Comparison of ENCODE assay signal across 16 mouse cellular contexts in the genomic region with DNA sequence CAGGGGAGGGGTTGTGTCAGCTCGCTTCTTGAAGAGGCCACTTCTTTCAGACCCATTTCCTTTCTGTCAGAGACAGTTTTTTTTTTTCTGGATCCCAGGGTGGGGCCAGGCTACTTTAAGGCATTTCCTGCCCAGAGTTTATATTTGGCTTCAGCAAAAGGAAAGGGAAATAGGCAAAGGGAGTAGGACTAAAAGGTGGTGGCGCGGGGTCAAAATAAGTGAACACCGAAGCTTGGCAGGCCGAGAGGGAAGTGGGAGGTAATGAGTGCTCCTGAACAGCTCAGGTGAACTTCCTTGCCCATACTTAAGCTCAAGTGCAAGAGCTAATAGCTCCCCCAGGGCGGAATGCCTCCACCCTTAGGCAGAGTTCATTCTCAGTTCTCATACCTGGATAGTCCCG. TPM values are rescaled to one million over a fixed set of nuclear protein-coding genes. Genes with fewer than 3 reads are reported as not detected.
DNase-seq lines count a peak whose midpoint lies in the region; ATAC-seq and TF ChIP-seq lines count a peak whose summit lies in the region.
"Had no signal": no experiment of that assay in that cellular context is flagged by ENCODE, and none has a peak within 500 bp of the region (broad histone marks: within the 10 kb centered on the region; RNA-seq: fewer than 3 reads in every experiment).

No protein-coding gene starts in this region.

- H3K9me3 ChIP-seq in heart, embryonic 14.5 days (ENCODE audit: control insufficient read depth, low read length): no peaks in the 10 kb centered on the region
- no peaks in the 10 kb centered on the region for H3K9me3 ChIP-seq in kidney, postnatal 0 days (replicated peaks; ENCODE audit: low read length)
- H3K9me3 ChIP-seq: embryonic facial prominence, embryonic 12.5 days; forebrain, embryonic 10.5 days; hindbrain, embryonic 10.5 days; limb, embryonic 15.5 days had no signal

- H3K4me2 ChIP-seq in heart, embryonic 14.5 days (ENCODE audit: low read length): no peak overlapping the region
- no peak overlapping the region for H3K4me2 ChIP-seq in kidney, postnatal 0 days (ENCODE audit: low read length)
- H3K4me2 ChIP-seq: embryonic facial prominence, embryonic 12.5 days; limb, embryonic 15.5 days had no signal

- no peak for ATAC-seq in heart, embryonic 14.5 days (ENCODE audit: insufficient number of reproducible peaks, insufficient read depth, low FRiP score, low read depth)
- ATAC-seq in kidney, postnatal 0 days (replicated peaks; ENCODE audit: low FRiP score, low read depth): no peak
- no peak for ATAC-seq in frontal cortex, adult (ENCODE audit: low TSS enrichment)
- ATAC-seq: CD4-positive, CD25-positive, alpha-beta regulatory T cell, adult 4 months; intestine, embryonic 16.5 days had no signal

- no peak overlapping the region for H3K9ac ChIP-seq in heart, embryonic 14.5 days (ENCODE audit: low read length)
- no peak overlapping the region for H3K9ac ChIP-seq in kidney, postnatal 0 days (ENCODE audit: low read depth, low read length)
- H3K9ac ChIP-seq: embryonic facial prominence, embryonic 12.5 days; limb, embryonic 15.5 days had no signal

- H3K36me3 ChIP-seq in heart, embryonic 14.5 days (ENCODE audit: control insufficient read depth, insufficient read depth, low read length): no peaks in the 10 kb centered on the region
- H3K36me3 ChIP-seq in kidney, postnatal 0 days (ENCODE audit: insufficient read depth, low read length): no peaks in the 10 kb centered on the region
- H3K36me3 ChIP-seq: embryonic facial prominence, embryonic 12.5 days; forebrain, embryonic 10.5 days; hindbrain, embryonic 10.5 days; limb, embryonic 15.5 days; midbrain, embryonic 10.5 days had no signal

- peaks cover 31 to 46% of the 10 kb centered on the region in 2 experiments for H3K4me1 ChIP-seq in heart, embryonic 14.5 days (ENCODE audit: control insufficient read depth in 2 of 2, insufficient read depth in 2 of 2, low read length in 2 of 2)
- H3K4me1 ChIP-seq in kidney, postnatal 0 days (replicated peaks; ENCODE audit: insufficient read depth, low read length): no peaks in the 10 kb centered on the region
- H3K4me1 ChIP-seq: embryonic facial prominence, embryonic 12.5 days; forebrain, embryonic 10.5 days; hindbrain, embryonic 10.5 days; limb, embryonic 15.5 days; midbrain, embryonic 10.5 days had no signal

- 62% methylated on average over 7 of the region's 7 CpGs for WGBS in heart, embryonic 14.5 days
- 78% methylated on average over 7 of the region's 7 CpGs for WGBS in kidney, postnatal 0 days

- no peaks in the 10 kb centered on the region for H3K27me3 ChIP-seq in heart, embryonic 14.5 days (ENCODE audit: control insufficient read depth, insufficient read depth, low read length)
- no peaks in the 10 kb centered on the region for H3K27me3 ChIP-seq in kidney, postnatal 0 days (ENCODE audit: insufficient read depth, low read length)
- H3K27me3 ChIP-seq: embryonic facial prominence, embryonic 12.5 days had no signal

- H3K4me3 ChIP-seq in heart, embryonic 14.5 days (ENCODE audit: control insufficient read depth in 1 of 2, insufficient read depth in 1 of 2, low read depth in 1 of 2, low read length in 2 of 2): no peak overlapping the region
- H3K4me3 ChIP-seq in kidney, postnatal 0 days (replicated peaks; ENCODE audit: low read depth, low read length): no peak overlapping the region
- H3K4me3 ChIP-seq: embryonic facial prominence, embryonic 12.5 days; forebrain, embryonic 10.5 days; hindbrain, embryonic 10.5 days; limb, embryonic 15.5 days; midbrain, embryonic 10.5 days had no signal

- H3K27ac ChIP-seq in heart, embryonic 14.5 days (replicated peaks in 1 of 2; ENCODE audit: control insufficient read depth in 1 of 2, insufficient read depth in 1 of 2, low read depth in 2 of 2, low read length in 2 of 2): 0 out of 4 replicates have a peak overlapping the region, but pooled peaks have one; percentile 3 to 14
- H3K27ac ChIP-seq in kidney, postnatal 0 days: no peak overlapping the region
- H3K27ac ChIP-seq: embryonic facial prominence, embryonic 12.5 days; forebrain, embryonic 10.5 days; hindbrain, embryonic 10.5 days; limb, embryonic 15.5 days; midbrain, embryonic 10.5 days had no signal

- DNase-seq in kidney, adult 18-20 months: peak; percentile 51
- DNase-seq in kidney, postnatal 4 days: no peak
- DNase-seq in kidney, postnatal 0 days (ENCODE audit: low spot score): peak; percentile 28
- peak; percentile 68 for DNase-seq in lung, postnatal 10 days
- no peak for DNase-seq in spleen, postnatal 10 days (ENCODE audit: low spot score in 2 of 2)
- no peak for DNase-seq in right cerebral cortex, postnatal 36 days (ENCODE audit: low spot score in 2 of 2)
- DNase-seq: cerebellum, adult 9-10 months had no signal

- no peak for TF ChIP-seq CTCF in kidney, postnatal 0 days (IDR thresholded peaks at IDR 0.05; ENCODE audit: low read depth)

RNA-seq across cellular contexts. Expression of gene Stard8, which starts 49.2 kb away (rescaled TPM):
- polyA plus RNA-seq in heart, embryonic 14.5 days (2014; fragmentation: Nextera tagmentation; extraction: Ambion mirVana): 11.3 and 12.0 TPM in 2 replicates
- 18.5 and 20.4 TPM in 2 replicates for polyA plus RNA-seq in kidney, postnatal 0 days (2015; fragmentation: Nextera tagmentation; extraction: Ambion mirVana)

Comparison
In these comparisons a context has a peak if more than half of its experiments do, and no peak if none do; other contexts are left out.
1. DNase-seq: peak in kidney, adult 18-20 months (single experiment), kidney, postnatal 0 days (single experiment) and lung, postnatal 10 days (single experiment); none in kidney, postnatal 4 days (0 of 2), spleen, postnatal 10 days (0 of 2) and right cerebral cortex, postnatal 36 days (0 of 2).